Mouse (Mus musculus) kidney, postnatal 25 days (tissue): ENCODE data around the gene Hist1h2ap.
"Not testable (repeated sequence)": the region's sequence is repeated elsewhere in the genome, so short reads cannot be mapped to it uniquely, and the experiment has no call there.

Experiments
- DNase-seq, 2 experiments: peaks; one replicate each; pipeline ENCODE4 v3.0.0; 2021; ENCODE audit warnings: mixed read lengths in 2 of 2

Gene Hist1h2ap

GRCm38 (mm10) chr13:21833461-21833860, at the start of gene Hist1h2ap, which contains the start of gene Hist1h2br:
Gene Hist1h2ap, minus strand, starts transcription at chr13:21833507.
Gene Hist1h2br, plus strand, starts transcription at chr13:21833743.
- not testable (repeated sequence) for DNase-seq

GRCm38 (mm10) chr13:21882760-21883405, 49.6 kb upstream of the Hist1h2ap start:
- DNase-seq, result no peak

- peak in 1 of 2 experiments; percentile 16 for DNase-seq
Measured at GRCm38 (mm10) chr13:21881878-21882669, 48.8 kb upstream of the Hist1h2ap start.

GRCm38 (mm10) chr13:21880735-21881134, 47.4 kb upstream of the Hist1h2ap start:
- DNase-seq, result no peak

- not testable (repeated sequence) for DNase-seq
Measured at GRCm38 (mm10) chr13:21865503-21865902, 32.2 kb upstream of the Hist1h2ap start.

GRCm38 (mm10) chr13:21861608-21862007, 28.3 kb upstream of the Hist1h2ap start:
- DNase-seq, result no peak

GRCm38 (mm10) chr13:21855698-21856162, 22.4 kb upstream of the Hist1h2ap start:
- DNase-seq, result peak in 1 of 2 experiments; percentile 21

- peak; percentile 57 to 69 for DNase-seq
Measured at GRCm38 (mm10) chr13:21855146-21855545, 21.8 kb upstream of the Hist1h2ap start.

- DNase-seq, result peak in 1 of 2 experiments; percentile 21
Measured at GRCm38 (mm10) chr13:21852215-21852945, 19.1 kb upstream of the Hist1h2ap start.

GRCm38 (mm10) chr13:21850696-21851095, 17.4 kb upstream of the Hist1h2ap start:
- DNase-seq, result not testable (repeated sequence)

- no peak for DNase-seq
Measured at GRCm38 (mm10) chr13:21847883-21848282, 14.6 kb upstream of the Hist1h2ap start.

GRCm38 (mm10) chr13:21846356-21846755, 13.0 kb upstream of the Hist1h2ap start:
- DNase-seq, result not testable (repeated sequence)

- DNase-seq, result not testable (repeated sequence)
Measured at GRCm38 (mm10) chr13:21840508-21840907, 7.2 kb upstream of the Hist1h2ap start.

GRCm38 (mm10) chr13:21831418-21832394, 1.6 kb downstream of the Hist1h2ap start, which contains the start of gene Hist1h4n:
Gene Hist1h4n, minus strand, starts transcription at chr13:21832196.
- peak in 1 of 2 experiments; percentile 21 for DNase-seq

GRCm38 (mm10) chr13:21830344-21830743, 3.0 kb downstream of the Hist1h2ap start:
- DNase-seq, result no peak

GRCm38 (mm10) chr13:21828511-21828910, 4.8 kb downstream of the Hist1h2ap start:
- no peak for DNase-seq

GRCm38 (mm10) chr13:21820082-21820890, 13.0 kb downstream of the Hist1h2ap start:
- DNase-seq, result not testable (repeated sequence)

GRCm38 (mm10) chr13:21812092-21812491, 21.2 kb downstream of the Hist1h2ap start:
- not testable (repeated sequence) for DNase-seq

- DNase-seq, result peak; percentile 44 to 46
Measured at GRCm38 (mm10) chr13:21811539-21811938, 21.8 kb downstream of the Hist1h2ap start, which contains the start of gene Hist1h4m. Gene Hist1h4m, plus strand, starts transcription at chr13:21811746.

GRCm38 (mm10) chr13:21811074-21811473, 22.2 kb downstream of the Hist1h2ap start:
- DNase-seq, result not testable (repeated sequence)
